Mouse (Mus musculus) intestine, embryonic 16.5 days (tissue): ENCODE results near the gene Ssna1. TPM values are rescaled to one million over a fixed set of nuclear protein-coding genes. Genes with fewer than 3 reads are reported as not detected.

ENCODE experiments used
- ATAC-seq: fragments of 200-750 bp; cut with Nextera tagmentation; 2 replicates; pipeline ENCODE4 v1.8.0; 2017; ENCODE audit warnings: moderate TSS enrichment, moderate library complexity
- H3K27ac ChIP-seq: fragments of 300-500 bp; sonication (generic); 2 replicates; pipeline ENCODE4 v1.5.1; 2014; ENCODE audit warnings: mild to moderate bottlenecking, low read length
- H3K27me3 ChIP-seq: fragments of 300-500 bp; sonication (generic); replicated peaks from 2 replicates; pipeline ENCODE4 v1.6.1; 2014; ENCODE audit warnings: low read length, control low read depth, mixed read lengths; ENCODE audit not compliant: control insufficient read depth, insufficient read depth
- H3K36me3 ChIP-seq: fragments of 300-500 bp; sonication (generic); 2 replicates; pipeline ENCODE4 v1.6.1; 2014; ENCODE audit warnings: low read length, control low read depth; ENCODE audit not compliant: control insufficient read depth, insufficient read depth
- H3K4me1 ChIP-seq: fragments of 300-500 bp; sonication (generic); 2 replicates; pipeline ENCODE4 v1.6.1; 2014; ENCODE audit warnings: low read length, control low read depth, mixed read lengths; ENCODE audit not compliant: control insufficient read depth, insufficient read depth
- H3K4me2 ChIP-seq: fragments of 300-500 bp; sonication (generic); 2 replicates; pipeline ENCODE4 v1.6.1; 2014; ENCODE audit warnings: low read depth, low read length, control low read depth
- H3K4me3 ChIP-seq: fragments of 300-500 bp; sonication (generic); 2 replicates; pipeline ENCODE4 v1.5.1; 2014; ENCODE audit warnings: mild to moderate bottlenecking, low read length
- H3K9ac ChIP-seq: fragments of 300-500 bp; sonication (generic); 2 replicates; pipeline ENCODE4 v1.6.1; 2014; ENCODE audit warnings: low read depth, low read length
- H3K9me3 ChIP-seq: fragments of 300-500 bp; sonication (generic); 2 replicates; pipeline ENCODE4 v1.6.1; 2016; ENCODE audit warnings: low read length, control low read depth; ENCODE audit not compliant: control insufficient read depth
- WGBS: fragments of 180-500 bp; shearing (Covaris S2); extraction: QIAGEN DNeasy Blood & Tissue Kit; methylation state at CpG from one replicate; pipeline ENCODE4 v1.1.7; 2014; 5-methylcytosine and 5-hydroxymethylcytosine counted together
- polyA plus RNA-seq: library from polyadenylated mRNA; unstranded; fragments of >200 nt; fragmentation: Nextera tagmentation; extraction: Ambion mirVana; gene quantifications from 2 replicates; pipeline ENCODE4 v1.2.1, GENCODE M21; 2015

The Ssna1 gene
- polyA plus RNA-seq, 1 experiment from 2014 or later: 200 TPM

- H3K36me3 ChIP-seq: no peaks in the 10 kb centered on the region
- WGBS: 4% methylated on average over 42 of the region's 45 CpGs
- peak; percentile 63 for ATAC-seq
- no peaks in the 10 kb centered on the region for H3K9me3 ChIP-seq
- peak overlapping the region; percentile 53 for H3K4me3 ChIP-seq
- H3K4me2 ChIP-seq: peak overlapping the region; percentile 92
- no peaks in the 10 kb centered on the region; the same call in 1 of the 2 replicates for H3K4me1 ChIP-seq
- H3K27me3 ChIP-seq: peaks cover 42% of the 10 kb centered on the region
- H3K9ac ChIP-seq: peak overlapping the region; percentile 60
- H3K27ac ChIP-seq: no peak overlapping the region
Measured at GRCm38 (mm10) chr2:25304657-25305541, 32.7 kb upstream of the Ssna1 start.

- 67% methylated on average over 7 of the region's 7 CpGs for WGBS
- H3K4me3 ChIP-seq: peak overlapping the region; percentile 53; the same call in 1 of the 2 replicates
- no peaks in the 10 kb centered on the region for H3K36me3 ChIP-seq
- no peaks in the 10 kb centered on the region for H3K9me3 ChIP-seq
- no peaks in the 10 kb centered on the region; the same call in 1 of the 2 replicates for H3K4me1 ChIP-seq
- no peak overlapping the region for H3K27ac ChIP-seq
- peaks cover 39% of the 10 kb centered on the region for H3K27me3 ChIP-seq
- no peak for ATAC-seq
- H3K9ac ChIP-seq: no peak overlapping the region
- H3K4me2 ChIP-seq: peak overlapping the region; percentile 92
Measured at GRCm38 (mm10) chr2:25303931-25304656, 31.9 kb upstream of the Ssna1 start.

- Histone ChIP-seq H3K9ac (no peak overlapping the region), H3K27me3 (peaks cover 33% of the 10 kb centered on the region), H3K9me3 (no peaks in the 10 kb centered on the region), H3K4me2 (no peak overlapping the region), H3K4me1 (no peaks in the 10 kb centered on the region; the same call in 1 of the 2 replicates), H3K27ac (no peak overlapping the region), H3K4me3 (no peak overlapping the region), H3K36me3 (no peaks in the 10 kb centered on the region)
- no peak for ATAC-seq
- WGBS: 60% methylated on average over 3 of the region's 3 CpGs
Measured at GRCm38 (mm10) chr2:25303452-25303851, 31.2 kb upstream of the Ssna1 start.

GRCm38 (mm10) chr2:25298046-25298445 is 25.8 kb upstream of the Ssna1 start:
- no peaks in the 10 kb centered on the region for H3K36me3 ChIP-seq
- no peak overlapping the region for H3K4me2 ChIP-seq
- no peaks in the 10 kb centered on the region for H3K4me1 ChIP-seq
- no peak for ATAC-seq
- no peak overlapping the region for H3K9ac ChIP-seq
- H3K27me3 ChIP-seq: peaks cover 18% of the 10 kb centered on the region; the same call in 1 of the 2 replicates
- WGBS: 78% methylated on average over 10 of the region's 10 CpGs
- no peak overlapping the region for H3K4me3 ChIP-seq
- no peak overlapping the region for H3K27ac ChIP-seq
- no peaks in the 10 kb centered on the region for H3K9me3 ChIP-seq

GRCm38 (mm10) chr2:25297093-25297492 is 24.9 kb upstream of the Ssna1 start:
- Histone ChIP-seq H3K27me3 (peaks cover 27% of the 10 kb centered on the region), H3K4me1 (peaks cover 7% of the 10 kb centered on the region), H3K4me3 (no peak overlapping the region), H3K27ac (no peak overlapping the region), H3K9me3 (no peaks in the 10 kb centered on the region), H3K9ac (no peak overlapping the region), H3K4me2 (no peak overlapping the region), H3K36me3 (no peaks in the 10 kb centered on the region)
- WGBS: 76% methylated on average over 8 of the region's 8 CpGs
- ATAC-seq: no peak

DNA sequence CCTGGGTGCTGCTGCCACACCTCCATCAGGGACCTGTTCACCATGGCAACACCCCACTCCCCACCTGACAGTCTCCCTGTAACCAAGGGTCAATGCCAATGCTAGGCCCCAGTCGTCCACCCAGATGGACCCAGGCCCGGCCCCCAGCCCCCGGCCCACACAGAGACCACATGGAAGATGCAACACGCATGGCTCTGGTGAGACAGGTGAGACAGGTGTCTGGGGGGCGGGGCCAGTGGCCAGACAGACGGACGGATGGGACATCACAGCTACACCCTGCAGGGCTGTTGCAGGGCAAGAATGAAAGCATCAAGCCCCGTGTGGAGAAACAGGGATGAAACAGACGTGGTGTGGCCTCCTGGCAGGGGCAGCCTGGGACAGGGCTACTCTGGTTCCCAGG is 21.5 kb upstream of the Ssna1 start:
- no peak overlapping the region for H3K27ac ChIP-seq
- H3K4me2 ChIP-seq: no peak overlapping the region
- WGBS: 73% methylated on average over 9 of the region's 9 CpGs
- no peak overlapping the region for H3K9ac ChIP-seq
- ATAC-seq: no peak
- no peaks in the 10 kb centered on the region for H3K36me3 ChIP-seq
- peaks cover 8% of the 10 kb centered on the region for H3K4me1 ChIP-seq
- no peak overlapping the region for H3K4me3 ChIP-seq
- H3K27me3 ChIP-seq: peaks cover 61% of the 10 kb centered on the region
- H3K9me3 ChIP-seq: no peaks in the 10 kb centered on the region

- Histone ChIP-seq H3K36me3 (no peaks in the 10 kb centered on the region), H3K4me1 (peaks cover 8% of the 10 kb centered on the region), H3K9me3 (no peaks in the 10 kb centered on the region), H3K27me3 (peaks cover 65% of the 10 kb centered on the region), H3K4me3 (no peak overlapping the region), H3K9ac (peak overlapping the region; percentile 46; the same call in 1 of the 2 replicates), H3K27ac (no peak overlapping the region), H3K4me2 (peak overlapping the region; percentile 67)
- WGBS: 0% methylated on average over 1 of the region's 1 CpGs
- ATAC-seq: 0 out of 2 replicates have a peak, but pooled peaks have one; percentile 29
Measured at GRCm38 (mm10) chr2:25292856-25293255, 20.6 kb upstream of the Ssna1 start.

DNA sequence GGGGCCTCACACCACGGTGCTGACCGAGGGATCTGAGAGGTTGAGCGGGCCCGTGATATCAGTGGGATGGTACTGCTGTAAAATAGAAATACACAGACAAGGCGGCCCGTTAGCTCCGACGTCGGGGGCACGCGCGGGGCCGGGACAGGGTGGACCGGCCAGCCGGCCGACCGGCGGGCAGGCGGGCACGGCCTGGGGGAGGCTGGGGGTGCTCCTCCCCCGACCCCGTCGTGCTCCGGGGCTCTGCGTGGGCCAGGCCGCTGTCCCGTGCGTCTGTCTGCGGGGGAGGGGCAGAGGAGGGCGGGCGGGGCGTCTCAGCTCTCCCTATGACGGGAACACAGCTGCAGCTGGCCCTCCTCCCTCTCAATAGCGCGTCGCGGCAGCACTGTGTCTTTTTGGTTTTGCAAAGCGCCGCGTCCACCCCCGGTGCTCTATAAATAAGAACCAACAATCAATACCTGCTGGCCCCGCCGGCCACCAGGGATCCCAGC is 19.9 kb upstream of the Ssna1 start:
- WGBS: 5% methylated on average over 41 of the region's 43 CpGs
- H3K4me2 ChIP-seq: peak overlapping the region; percentile 67
- 0 out of 2 replicates have a peak, but pooled peaks have one; percentile 11 for ATAC-seq
- no peak overlapping the region for H3K27ac ChIP-seq
- H3K4me1 ChIP-seq: peaks cover 12% of the 10 kb centered on the region
- no peaks in the 10 kb centered on the region for H3K9me3 ChIP-seq
- H3K27me3 ChIP-seq: peaks cover 59% of the 10 kb centered on the region
- H3K4me3 ChIP-seq: peak overlapping the region; percentile 41
- peak overlapping the region; percentile 46 for H3K9ac ChIP-seq
- H3K36me3 ChIP-seq: no peaks in the 10 kb centered on the region
